In the genomic region with DNA sequence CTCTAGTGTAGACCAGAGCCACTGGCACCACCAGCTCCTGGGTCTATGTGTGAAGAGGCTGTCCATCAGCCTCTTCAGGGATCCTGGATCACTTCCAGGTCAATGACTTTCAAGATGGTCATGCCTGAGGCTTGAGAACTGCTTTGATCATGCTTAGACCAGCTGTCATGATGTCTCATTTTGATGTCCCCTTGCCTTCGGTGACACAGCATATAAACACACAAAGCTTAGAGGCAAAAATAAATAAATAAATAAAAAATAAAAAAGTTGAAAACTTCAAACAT, we compare ENCODE assay signal across 13 mouse cellular contexts.
"Had no signal": no experiment of that assay in that cellular context is flagged by ENCODE, and none has a peak within 500 bp of the region (broad histone marks: within the 10 kb centered on the region; RNA-seq: fewer than 3 reads in every experiment).

No protein-coding gene starts in this region.

- H3K4me2 ChIP-seq: limb, embryonic 15.5 days; liver, embryonic 12.5 days; midbrain, embryonic 11.5 days; neural tube, embryonic 12.5 days had no signal

- H3K36me3 ChIP-seq: limb, embryonic 15.5 days; liver, embryonic 12.5 days; neural tube, embryonic 12.5 days had no signal

- H3K4me3 ChIP-seq: limb, embryonic 15.5 days; liver, embryonic 12.5 days; myocyte; neural tube, embryonic 12.5 days had no signal

- DNase-seq: kidney, adult 11 months; kidney, adult 9 months; kidney, postnatal 36 days; layer of hippocampus, adult 9-11 months; layer of hippocampus, postnatal 36 days; thymus, postnatal 4 days had no signal

- ATAC-seq: liver, embryonic 12.5 days had no signal

- H3K9ac ChIP-seq: limb, embryonic 15.5 days; liver, embryonic 12.5 days; neural tube, embryonic 12.5 days had no signal

- H3K9me3 ChIP-seq: limb, embryonic 15.5 days; liver, embryonic 12.5 days; neural tube, embryonic 12.5 days had no signal

- H3K4me1 ChIP-seq: limb, embryonic 15.5 days; liver, embryonic 12.5 days; neural tube, embryonic 12.5 days had no signal

- H3K27me3 ChIP-seq: limb, embryonic 15.5 days; liver, embryonic 12.5 days; neural tube, embryonic 12.5 days had no signal

- H3K27ac ChIP-seq: kidney, postnatal 0 days; limb, embryonic 15.5 days; liver, embryonic 12.5 days; neural tube, embryonic 12.5 days; stomach, postnatal 0 days had no signal
